Mouse (Mus musculus) C2C12 (cell line): ENCODE measurements around the gene Anapc7.

Experiments used
- CEBPB ChIP-seq: IDR thresholded peaks from one replicate; pipeline ENCODE4 v1.6.1; 2011; ENCODE audit warnings: low read depth, mild to moderate bottlenecking, control low read depth, moderate library complexity
- CTCF ChIP-seq: IDR thresholded peaks from one replicate; pipeline ENCODE4 v1.5.1; 2011; ENCODE audit not compliant: control insufficient read depth, insufficient read depth, insufficient read length
- MAX ChIP-seq: IDR thresholded peaks from one replicate; pipeline ENCODE4 v1.6.1; 2011; ENCODE audit warnings: mild to moderate bottlenecking, control low read depth
- MYOD1 ChIP-seq: IDR thresholded peaks from one replicate; pipeline ENCODE4 v1.6.1; 2011; ENCODE audit warnings: low read depth; ENCODE audit not compliant: control insufficient read depth, insufficient read length
- MYOG ChIP-seq: IDR thresholded peaks from one replicate; pipeline ENCODE4 v1.6.1; 2011; ENCODE audit not compliant: control insufficient read depth, insufficient read length; ENCODE audit errors: extremely low read depth
- USF1 ChIP-seq: IDR thresholded peaks from one replicate; pipeline ENCODE4 v1.6.1; 2011; ENCODE audit warnings: low read depth, mild to moderate bottlenecking, control low read depth, moderate library complexity

DNA sequence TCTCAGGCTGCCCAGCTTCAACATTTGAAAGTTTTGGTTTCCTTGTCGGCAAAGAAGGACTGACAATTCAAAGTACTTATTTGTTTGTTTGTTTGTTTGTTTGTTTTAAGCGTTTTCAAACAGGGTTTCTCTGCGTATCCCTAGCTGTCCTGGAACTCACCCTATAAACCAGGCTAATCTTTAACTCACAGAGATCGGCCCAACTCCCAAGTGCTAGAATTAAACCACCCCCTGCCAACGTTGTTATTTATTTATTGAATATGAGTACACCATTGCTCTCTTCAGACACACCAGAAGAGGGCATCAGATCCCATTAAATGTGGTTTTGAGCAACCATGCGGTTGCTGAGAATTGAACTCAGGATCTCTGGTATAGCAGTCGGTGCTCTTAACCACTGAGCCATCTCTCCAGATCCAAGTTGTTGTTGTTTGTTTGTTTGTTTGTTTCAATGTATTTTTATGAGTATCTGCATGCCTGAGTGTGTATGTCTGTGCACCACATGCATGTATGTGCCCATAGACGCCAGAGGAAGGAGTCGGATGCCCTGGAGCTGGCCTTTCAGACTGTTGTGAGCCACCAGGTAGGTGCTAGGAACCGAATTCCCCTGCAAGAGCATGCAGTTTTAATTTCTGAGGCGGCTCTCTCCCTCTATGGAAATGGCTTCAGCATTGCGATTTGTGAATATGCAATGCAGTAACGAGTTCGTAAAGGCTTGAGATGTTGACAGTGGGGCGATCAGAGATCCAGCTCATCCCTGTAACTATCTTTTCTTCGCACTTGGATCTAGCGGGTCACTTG, at the start of gene Anapc7:
- TF ChIP-seq CTCF (no peak), MYOD1 (no peak), MAX (no peak), USF1 (no peak), CEBPB (no peak), MYOG (no peak)
